Mouse (Mus musculus) kidney, postnatal 10 days (tissue): ENCODE data around the gene Olfr1364.
A peak's percentile ranks its signal among the peaks of the same experiment; 100 is the strongest.

Source experiments
- DNase-seq: peaks from one replicate; pipeline ENCODE4 v3.0.0; 2021; ENCODE audit warnings: mixed read lengths

The Olfr1364 gene

GRCm38 (mm10) chr13:21581659-21582058, at the start of gene Olfr1364:
Olfr1364 (minus strand) TSS chr13:21581759.
- DNase-seq = no peak

- no peak for DNase-seq
These were observed 32.4 kb upstream of the Olfr1364 start, which contains the start of gene Olfr1362 for GRCm38 (mm10) chr13:21613922-21614321. Olfr1362 (minus strand) TSS chr13:21614022.

DNA sequence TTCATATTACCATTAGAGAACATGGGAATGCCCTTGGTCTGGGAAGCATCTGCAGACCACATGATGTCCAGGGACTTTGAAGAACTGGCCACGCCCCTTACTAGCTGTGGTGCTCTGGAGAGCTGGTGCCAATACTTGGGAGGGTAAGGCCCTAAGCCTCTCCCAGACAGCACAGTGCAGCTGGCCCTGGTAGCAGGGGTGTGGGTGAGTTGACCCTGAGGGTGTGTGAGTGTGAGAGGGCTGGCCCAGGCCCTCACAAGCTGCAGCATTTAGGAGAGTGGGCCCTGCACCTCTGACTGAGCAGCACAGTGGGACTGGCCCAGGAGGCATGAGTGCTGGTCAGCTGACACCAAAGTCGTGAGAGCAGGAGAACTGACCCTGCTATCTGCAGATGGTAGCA, 10.1 kb upstream of the Olfr1364 start:
- no peak for DNase-seq

- DNase-seq = no peak
These were observed 21.8 kb downstream of the Olfr1364 start, which contains the start of gene Olfr1535 for GRCm38 (mm10) chr13:21559793-21560192. Olfr1535 (minus strand) TSS chr13:21559893.

DNA sequence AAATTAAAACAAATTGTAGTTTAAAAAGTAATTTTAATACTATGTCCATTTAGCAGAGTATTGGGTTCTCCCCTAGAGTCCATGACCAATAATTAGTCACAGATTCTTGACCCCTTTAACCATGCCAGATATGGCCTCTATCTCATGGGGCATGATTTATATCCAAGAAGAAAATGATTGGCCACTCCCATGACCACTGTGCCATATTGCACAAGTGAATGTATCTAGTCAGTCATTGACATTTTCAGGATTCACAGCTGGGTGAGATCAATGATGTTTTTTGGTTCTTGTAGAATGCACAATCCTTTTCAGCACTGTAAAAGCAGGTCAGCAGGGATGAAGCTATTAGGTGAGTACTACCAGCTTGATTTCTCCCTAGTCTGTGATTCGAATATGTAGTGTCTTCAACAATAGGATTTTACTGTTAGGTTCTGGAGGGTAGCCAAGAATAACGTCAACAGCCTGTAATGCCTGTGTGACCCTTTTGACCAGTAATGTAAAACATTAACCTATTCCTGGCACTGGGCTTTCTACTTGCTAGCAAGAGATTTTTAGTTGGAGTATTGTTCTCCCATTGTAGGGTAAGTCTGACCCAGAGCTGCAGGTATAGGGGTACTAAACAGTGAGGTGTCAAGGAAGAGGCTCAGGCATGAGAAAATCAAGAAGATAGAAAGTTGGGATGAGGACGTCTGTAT, 31.0 kb downstream of the Olfr1364 start:
- DNase-seq = no peak

DNA sequence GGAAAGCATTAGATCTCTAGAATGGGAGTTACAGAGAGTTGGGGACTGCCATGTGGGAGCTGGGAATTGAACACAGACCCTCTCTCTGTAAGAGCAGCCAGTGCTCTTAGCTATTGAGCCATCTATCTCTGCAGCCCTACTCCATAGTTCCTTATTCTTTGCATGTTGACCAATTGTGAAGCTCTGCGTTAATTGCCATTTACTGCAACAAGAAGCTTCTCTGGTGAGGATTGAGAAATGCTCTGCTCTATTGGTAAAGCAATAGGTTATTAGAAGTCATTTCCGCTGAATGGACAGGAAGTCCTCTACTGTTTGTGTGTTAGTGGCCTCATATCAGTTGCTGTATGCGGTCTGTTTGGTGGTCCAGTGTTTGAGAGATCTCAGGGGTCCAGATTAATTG, 32.1 kb downstream of the Olfr1364 start:
- DNase-seq = no peak

DNA sequence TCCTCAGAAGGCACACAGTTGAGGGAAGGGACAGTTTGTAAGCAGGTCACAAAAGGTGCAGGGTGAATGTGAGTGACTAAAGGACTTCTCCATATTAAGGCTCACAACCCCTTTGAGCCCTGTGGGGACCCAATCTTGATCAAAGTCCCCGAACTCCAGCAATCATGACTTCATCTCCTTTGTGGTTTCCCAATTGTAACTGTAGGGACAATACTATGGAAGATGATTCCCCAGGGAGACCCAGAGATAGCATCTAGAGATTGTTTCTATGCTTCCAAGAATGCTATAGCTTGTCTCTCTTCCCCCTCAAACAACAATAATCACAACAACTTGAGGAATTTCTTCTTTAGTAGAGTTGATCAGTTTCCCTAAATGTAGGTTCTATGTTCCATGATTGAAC, 38.9 kb downstream of the Olfr1364 start, which contains the start of gene Olfr1366:
Gene Olfr1366, minus strand, starts transcription at position 101 of the 400 bp plus-strand sequence.
- DNase-seq = no peak

DNA sequence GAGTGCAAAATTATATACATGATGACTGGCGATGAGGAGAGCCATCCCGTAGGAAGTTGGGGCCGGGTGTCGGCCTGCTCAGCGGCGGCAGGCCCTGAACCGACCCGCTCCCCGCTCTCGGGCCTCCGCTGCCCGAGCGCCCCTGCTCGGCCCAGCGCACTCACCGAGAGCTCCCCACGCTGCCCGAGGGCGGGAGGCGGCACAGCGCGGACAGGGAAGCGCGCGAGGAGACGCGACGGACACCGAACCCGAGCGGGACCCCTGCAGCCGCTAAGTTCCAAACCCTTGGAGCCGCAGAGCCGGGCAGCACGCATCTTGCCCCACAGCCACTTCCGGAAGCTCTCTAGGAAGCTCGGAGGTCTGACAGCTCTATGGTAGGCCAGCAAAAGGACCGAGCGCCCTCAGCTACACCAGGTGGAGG, 50.8 kb downstream of the Olfr1364 start, which contains the start of gene Zkscan8:
Gene Zkscan8, minus strand, starts transcription at position 340 of the 421 bp plus-strand sequence.
- DNase-seq = peak; percentile 92

DNA sequence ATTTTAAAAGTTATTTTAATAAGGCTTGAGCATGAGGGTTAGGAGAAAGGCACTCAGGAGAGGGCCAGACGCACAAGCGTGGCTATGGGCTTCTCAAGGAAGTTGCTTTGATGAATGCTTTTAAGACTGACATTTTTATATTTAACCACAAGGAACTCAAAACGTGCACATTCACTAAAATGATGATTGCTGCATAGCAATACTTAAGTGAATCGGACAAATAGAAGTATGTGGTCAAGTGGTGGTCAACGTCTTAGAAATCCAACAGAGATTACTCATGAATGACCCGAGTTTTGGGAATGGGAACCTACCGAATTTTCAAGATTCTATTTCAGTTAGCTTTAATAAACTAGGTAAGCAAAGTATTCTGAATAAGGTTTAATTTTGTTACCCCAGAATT, 51.4 kb downstream of the Olfr1364 start:
- no peak for DNase-seq
